Mouse (Mus musculus) G1E (cell line): Measurements from ENCODE around the gene Cdc14b.

ENCODE experiments used
- CTCF ChIP-seq: IDR thresholded peaks from 2 replicates; pipeline ENCODE4 v1.5.1; 2012; ENCODE audit warnings: low read depth, low read length, inconsistent platforms, mixed read lengths
- GATA1 ChIP-seq: IDR thresholded peaks from 2 replicates; pipeline ENCODE4 v1.6.1; 2012; ENCODE audit warnings: borderline replicate concordance, low read length, inconsistent platforms, mixed read lengths
- TAL1 ChIP-seq: conservative IDR thresholded peaks from 2 replicates; pipeline ENCODE4 v1.6.1; 2012; ENCODE audit warnings: low read depth, low read length, inconsistent platforms, mixed read lengths

- TF ChIP-seq GATA1 (no peak), CTCF (no peak), TAL1 (no peak)
These were observed 651 bp upstream of the Cdc14b start for GRCm38 (mm10) chr13:64275754-64276127.
